Mouse (Mus musculus): ENCODE data around the gene Reps2. TPM values are rescaled to one million over a fixed set of nuclear protein-coding genes. Genes with fewer than 3 reads are reported as not detected.

Gene Reps2
- polyA plus RNA-seq, 2 experiments: 2.5 to 3.2 TPM

GRCm38 (mm10) chrX:162545037-162545436 is 98.4 kb downstream of the Reps2 start:
- Histone ChIP-seq H3K4me3 (replicated peaks; ENCODE audit: low read length) (no peak overlapping the region), H3K4me1 (ENCODE audit: control insufficient read depth, insufficient read depth, low read length) (no peaks in the 10 kb centered on the region), H3K9me3 (ENCODE audit: control insufficient read depth, low read length) (no peaks in the 10 kb centered on the region), H3K4me2 (replicated peaks; ENCODE audit: low read depth, low read length, severe bottlenecking) (no peak overlapping the region), H3K36me3 (ENCODE audit: control insufficient read depth, insufficient read depth, low read length) (no peaks in the 10 kb centered on the region), H3K27ac (replicated peaks; ENCODE audit: low read depth, low read length) (no peak overlapping the region), H3K27me3 (ENCODE audit: control insufficient read depth, insufficient read depth, low read length) (0 out of 2 replicates have a peak, but pooled peaks cover 2% of the 10 kb centered on the region), H3K9ac (ENCODE audit: low read depth, low read length, severe bottlenecking) (no peak overlapping the region)
- DNase-seq (ENCODE audit: low spot score) (no peak), ATAC-seq (ENCODE audit: low FRiP score, low read depth) (no peak)
- TF ChIP-seq POLR2A (IDR thresholded peaks at IDR 0.05; ENCODE audit: borderline replicate concordance, extremely low read depth, insufficient read depth, insufficient read length): no peak

DNA sequence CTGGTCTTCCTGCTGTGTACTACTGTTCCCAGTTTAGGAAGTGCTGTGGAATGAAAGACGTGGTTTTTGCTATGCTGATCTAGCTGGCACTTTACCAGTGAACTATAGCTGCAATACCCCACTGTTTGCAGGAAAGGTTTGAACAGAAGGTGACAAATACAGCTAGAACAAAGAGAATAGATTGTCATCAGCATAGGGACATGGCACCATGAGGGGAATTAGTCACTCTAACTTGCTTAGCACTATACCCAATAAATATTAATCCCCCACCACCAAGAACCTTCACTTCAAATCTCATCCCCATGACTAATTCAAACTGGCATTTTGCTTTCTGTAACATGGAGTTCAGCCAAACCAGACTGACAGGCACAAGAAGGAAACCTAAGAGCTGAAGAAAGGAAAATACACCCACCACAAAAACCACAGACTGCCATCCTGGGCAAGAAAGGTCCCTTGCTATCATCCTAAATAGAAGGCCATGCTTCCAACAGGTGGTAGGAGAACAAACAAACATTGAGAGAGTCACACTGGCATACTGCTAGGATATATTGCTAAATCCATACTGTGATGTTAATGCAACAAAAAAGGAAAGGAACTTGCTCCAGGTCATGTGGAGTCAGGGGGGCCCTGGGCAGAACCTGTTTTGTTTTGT is 100.7 kb downstream of the Reps2 start:
- no peak overlapping the region for H3K4me3 ChIP-seq (replicated peaks; ENCODE audit: low read length)
- H3K27ac ChIP-seq (replicated peaks; ENCODE audit: low read depth, low read length): no peak overlapping the region
- 0 out of 2 replicates have a peak, but pooled peaks cover 2% of the 10 kb centered on the region for H3K27me3 ChIP-seq (ENCODE audit: control insufficient read depth, insufficient read depth, low read length)
- H3K9me3 ChIP-seq (ENCODE audit: control insufficient read depth, low read length): no peaks in the 10 kb centered on the region
- H3K9ac ChIP-seq (ENCODE audit: low read depth, low read length, severe bottlenecking): no peak overlapping the region
- no peaks in the 10 kb centered on the region for H3K36me3 ChIP-seq (ENCODE audit: control insufficient read depth, insufficient read depth, low read length)
- no peak overlapping the region for H3K4me2 ChIP-seq (replicated peaks; ENCODE audit: low read depth, low read length, severe bottlenecking)
- DNase-seq (ENCODE audit: low spot score) (no peak), ATAC-seq (ENCODE audit: low FRiP score, low read depth) (no peak)
- no peak for TF ChIP-seq POLR2A (IDR thresholded peaks at IDR 0.05; ENCODE audit: borderline replicate concordance, extremely low read depth, insufficient read depth, insufficient read length)
- H3K4me1 ChIP-seq (ENCODE audit: control insufficient read depth, insufficient read depth, low read length): no peaks in the 10 kb centered on the region
- WGBS: 58% methylated on average over 1 of the region's 1 CpGs

- no peaks in the 10 kb centered on the region for H3K9me3 ChIP-seq (ENCODE audit: control insufficient read depth, low read length)
- WGBS: 97% methylated on average over 1 of the region's 1 CpGs
- no peak overlapping the region for H3K4me3 ChIP-seq (replicated peaks; ENCODE audit: low read length)
- 0 out of 2 replicates have a peak, but pooled peaks cover 2% of the 10 kb centered on the region for H3K27me3 ChIP-seq (ENCODE audit: control insufficient read depth, insufficient read depth, low read length)
- H3K36me3 ChIP-seq (ENCODE audit: control insufficient read depth, insufficient read depth, low read length): no peaks in the 10 kb centered on the region
- H3K4me2 ChIP-seq (replicated peaks; ENCODE audit: low read depth, low read length, severe bottlenecking): no peak overlapping the region
- H3K4me1 ChIP-seq (ENCODE audit: control insufficient read depth, insufficient read depth, low read length): no peaks in the 10 kb centered on the region
- H3K9ac ChIP-seq (ENCODE audit: low read depth, low read length, severe bottlenecking): no peak overlapping the region
- H3K27ac ChIP-seq (replicated peaks; ENCODE audit: low read depth, low read length): no peak overlapping the region
- DNase-seq (ENCODE audit: low spot score) (no peak), ATAC-seq (ENCODE audit: low FRiP score, low read depth) (no peak)
- TF ChIP-seq POLR2A (IDR thresholded peaks at IDR 0.05; ENCODE audit: borderline replicate concordance, extremely low read depth, insufficient read depth, insufficient read length): no peak
These were observed 101.5 kb downstream of the Reps2 start for GRCm38 (mm10) chrX:162541961-162542360.

DNA sequence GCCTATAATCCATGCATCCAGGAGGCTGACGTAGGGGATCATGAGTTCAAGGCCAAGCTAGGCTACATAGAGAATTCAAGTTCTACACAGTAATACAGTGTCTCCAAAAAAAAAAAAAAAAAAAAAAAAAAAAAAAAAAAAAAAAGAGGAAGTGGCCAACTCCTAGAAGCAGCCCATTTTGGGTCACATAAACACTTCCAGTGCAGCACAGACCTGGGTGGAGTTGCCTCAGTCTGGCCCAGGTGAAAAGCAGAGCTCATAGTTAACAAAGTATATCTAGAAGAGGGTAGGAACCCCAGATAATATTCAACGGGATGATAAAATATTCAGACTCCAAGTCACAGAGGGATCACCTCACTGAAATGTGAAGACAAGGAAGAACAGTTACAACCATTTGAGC is 112.4 kb downstream of the Reps2 start:
- 83% methylated on average over 2 of the region's 2 CpGs for whole genome bisulfite sequencing
- DNase-seq (ENCODE audit: low spot score) (no peak), ATAC-seq (ENCODE audit: low FRiP score, low read depth) (no peak)
- H3K9ac ChIP-seq (ENCODE audit: low read depth, low read length, severe bottlenecking): no peak overlapping the region
- no peaks in the 10 kb centered on the region for H3K9me3 ChIP-seq (ENCODE audit: control insufficient read depth, low read length)
- no peak overlapping the region for H3K27ac ChIP-seq (replicated peaks; ENCODE audit: low read depth, low read length)
- no peaks in the 10 kb centered on the region for H3K36me3 ChIP-seq (ENCODE audit: control insufficient read depth, insufficient read depth, low read length)
- TF ChIP-seq POLR2A (IDR thresholded peaks at IDR 0.05; ENCODE audit: borderline replicate concordance, extremely low read depth, insufficient read depth, insufficient read length): no peak
- no peak overlapping the region for H3K4me3 ChIP-seq (replicated peaks; ENCODE audit: low read length)
- H3K27me3 ChIP-seq (ENCODE audit: control insufficient read depth, insufficient read depth, low read length): no peaks in the 10 kb centered on the region; the same call in 1 of the 2 replicates
- H3K4me1 ChIP-seq (ENCODE audit: control insufficient read depth, insufficient read depth, low read length): no peaks in the 10 kb centered on the region
- no peak overlapping the region for H3K4me2 ChIP-seq (replicated peaks; ENCODE audit: low read depth, low read length, severe bottlenecking)

DNA sequence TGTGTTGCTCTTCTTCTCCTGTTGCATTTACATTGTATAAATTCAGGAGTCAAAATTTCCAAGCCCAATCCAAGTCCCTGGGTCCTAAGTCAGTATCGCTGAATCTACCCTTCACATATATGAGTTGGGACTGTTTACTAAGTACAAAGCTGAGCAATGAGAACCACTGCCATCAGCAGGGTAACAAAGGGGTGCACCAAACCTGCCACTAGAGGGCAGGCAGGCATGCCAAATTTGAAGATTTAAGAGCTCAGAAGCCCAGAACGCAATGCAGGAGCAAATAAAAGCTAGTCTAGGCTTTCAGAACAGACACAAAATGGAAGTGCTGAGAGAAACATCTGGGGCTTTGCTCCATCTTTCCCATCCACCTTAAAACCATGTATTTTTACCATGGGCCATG is 116.2 kb downstream of the Reps2 start:
- no peaks in the 10 kb centered on the region; the same call in 1 of the 2 replicates for H3K27me3 ChIP-seq (ENCODE audit: control insufficient read depth, insufficient read depth, low read length)
- H3K4me2 ChIP-seq (replicated peaks; ENCODE audit: low read depth, low read length, severe bottlenecking): no peak overlapping the region
- no peak overlapping the region for H3K9ac ChIP-seq (ENCODE audit: low read depth, low read length, severe bottlenecking)
- H3K9me3 ChIP-seq (ENCODE audit: control insufficient read depth, low read length): no peaks in the 10 kb centered on the region
- H3K4me3 ChIP-seq (replicated peaks; ENCODE audit: low read length): no peak overlapping the region
- TF ChIP-seq POLR2A (IDR thresholded peaks at IDR 0.05; ENCODE audit: borderline replicate concordance, extremely low read depth, insufficient read depth, insufficient read length): no peak
- WGBS: 52% methylated on average over 2 of the region's 2 CpGs
- H3K27ac ChIP-seq (replicated peaks; ENCODE audit: low read depth, low read length): no peak overlapping the region
- ATAC-seq (ENCODE audit: low FRiP score, low read depth) (no peak), DNase-seq (ENCODE audit: low spot score) (peak; percentile 44)
- H3K4me1 ChIP-seq (ENCODE audit: control insufficient read depth, insufficient read depth, low read length): no peaks in the 10 kb centered on the region
- no peaks in the 10 kb centered on the region for H3K36me3 ChIP-seq (ENCODE audit: control insufficient read depth, insufficient read depth, low read length)

Measured in limb, embryonic 14.5 days (tissue).